Mouse (Mus musculus) MEL (cell line): ENCODE measurements around the gene Nfat5.

Experiments used
- CHD1 ChIP-seq: IDR thresholded peaks from 2 replicates; pipeline ENCODE4 v1.6.1; 2012; ENCODE audit warnings: low read depth, mild to moderate bottlenecking, inconsistent platforms, low read length, improper control_type of control experiment
- CTCF ChIP-seq, 3 experiments: IDR thresholded peaks in 2 of 3; conservative IDR thresholded peaks in 1 of 3; 2 replicates each; pipeline ENCODE4 v1.5.1; 2011 to 2012; ENCODE audit warnings: low read length in 3 of 3, low read depth in 2 of 3, mild to moderate bottlenecking in 2 of 3, improper control_type of control experiment in 1 of 3, inconsistent platforms in 1 of 3, mixed read lengths in 1 of 3, moderate library complexity in 1 of 3; ENCODE audit not compliant: control insufficient read depth in 1 of 3, insufficient read depth in 1 of 3, poor library complexity in 1 of 3, severe bottlenecking in 1 of 3
- EP300 ChIP-seq, 2 experiments: IDR thresholded peaks; 2 replicates each; pipeline ENCODE4 v1.6.1; 2011; ENCODE audit warnings: improper control_type of control experiment in 2 of 2, low read length in 2 of 2, low read depth in 1 of 2, mild to moderate bottlenecking in 1 of 2
- MXI1 ChIP-seq: IDR thresholded peaks from 2 replicates; pipeline ENCODE4 v1.6.1; 2011; ENCODE audit warnings: mild to moderate bottlenecking, low read depth, low read length, improper control_type of control experiment
- MYC ChIP-seq: IDR thresholded peaks from 2 replicates; pipeline ENCODE4 v1.6.1; 2011; ENCODE audit warnings: low read depth, mild to moderate bottlenecking, low read length, improper control_type of control experiment, moderate library complexity
- POLR2A ChIP-seq, 2 experiments: IDR thresholded peaks; 2 replicates each; pipeline ENCODE4 v1.6.1; 2011 to 2012; ENCODE audit warnings: low read length in 2 of 2, mild to moderate bottlenecking in 2 of 2, control low read depth in 1 of 2, improper control_type of control experiment in 1 of 2, low read depth in 1 of 2, moderate library complexity in 1 of 2; ENCODE audit not compliant: control insufficient read depth in 1 of 2, insufficient read depth in 1 of 2, poor library complexity in 1 of 2
- ZC3H11A ChIP-seq: IDR thresholded peaks from 2 replicates; pipeline ENCODE4 v1.6.1; 2012; ENCODE audit warnings: low read depth, mild to moderate bottlenecking, inconsistent platforms, low read length, improper control_type of control experiment
- ZKSCAN1 ChIP-seq: IDR thresholded peaks from 2 replicates; pipeline ENCODE4 v1.6.1; 2012; ENCODE audit warnings: low read depth, mild to moderate bottlenecking, inconsistent platforms, low read length, improper control_type of control experiment, moderate library complexity

DNA sequence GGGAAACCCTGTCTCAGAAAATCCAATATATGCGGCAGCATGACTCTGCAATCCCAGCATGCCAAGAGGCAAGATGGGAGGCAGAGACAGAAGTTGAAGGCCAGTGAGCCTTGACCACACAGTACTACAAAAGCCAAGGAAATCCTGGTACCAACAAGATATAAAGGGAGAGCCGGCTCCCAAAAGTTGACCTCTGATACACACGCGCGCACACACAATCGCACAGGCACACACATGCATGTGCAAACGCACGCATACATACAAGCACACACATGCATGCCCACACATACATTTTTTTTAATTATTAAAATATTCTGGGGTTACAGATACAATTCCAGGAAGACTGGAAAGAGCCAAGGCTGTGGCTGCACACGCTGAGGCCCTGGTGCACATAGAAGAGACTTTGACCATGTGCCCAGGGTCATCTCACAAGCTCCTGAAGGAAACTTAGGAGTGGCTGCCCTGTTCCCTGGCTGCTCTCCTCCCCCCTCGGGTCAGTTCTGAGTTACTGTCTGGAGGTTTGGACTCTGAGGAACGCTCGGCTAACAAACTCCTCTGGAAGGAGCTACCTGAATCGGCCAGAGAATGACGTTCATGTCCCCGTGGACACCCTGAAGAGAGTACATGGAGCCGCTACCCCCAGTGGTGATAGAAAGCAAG is 97.3 kb downstream of the Nfat5 start:
- TF ChIP-seq EP300 (IDR thresholded peaks at IDR 0.05; ENCODE audit: low read depth in 1 of 2, low read length in 2 of 2) (no peak), ZC3H11A (no peak), CTCF (IDR thresholded peaks at IDR 0.05 in 2 of 3, conservative IDR thresholded peaks at IDR 0.05 in 1 of 3; ENCODE audit: control insufficient read depth in 1 of 3, insufficient read depth in 1 of 3, low read depth in 2 of 3, low read length in 3 of 3, poor library complexity in 1 of 3, severe bottlenecking in 1 of 3) (no peak), ZKSCAN1 (no peak), MYC (no peak), POLR2A (IDR thresholded peaks at IDR 0.05; ENCODE audit: control insufficient read depth in 1 of 2, insufficient read depth in 1 of 2, low read depth in 1 of 2, low read length in 2 of 2, poor library complexity in 1 of 2) (no peak), CHD1 (no peak), MXI1 (no peak)
